Mouse (Mus musculus): ENCODE data around the gene Zfyve28.

- TF ChIP-seq CTCF (IDR thresholded peaks at IDR 0.05; ENCODE audit: low read depth) (no peak), EP300 (optimal IDR thresholded peaks at IDR 0.05) (no peak)
These were observed 41.8 kb downstream of the Zfyve28 start for GRCm38 (mm10) chr5:34246443-34246842.
